Mouse (Mus musculus): Measurements from ENCODE around the gene Vars2. TPM values are rescaled to one million over a fixed set of nuclear protein-coding genes. Genes with fewer than 3 reads are reported as not detected.

Vars2 gene
- polyA plus RNA-seq (2012; rRNA removed): 6.9 and 8.3 TPM in 2 replicates

GRCm38 (mm10) chr17:35667334-35668065 is at the start of gene Vars2:
Gene Vars2, minus strand, starts transcription at chr17:35667592.

GRCm38 (mm10) chr17:35704621-35705464 is 37.5 kb upstream of the Vars2 start, which contains the start of gene Ddr1:
Gene Ddr1, minus strand, starts transcription at chr17:35704621.

GRCm38 (mm10) chr17:35673416-35674035 is 6.1 kb upstream of the Vars2 start, which contains the start of gene Gtf2h4:
Gene Gtf2h4, minus strand, starts transcription at chr17:35673739.

GRCm38 (mm10) chr17:35643609-35644236 is 23.7 kb downstream of the Vars2 start, which contains the start of gene Mucl3:
Gene Mucl3, minus strand, starts transcription at chr17:35643695.

GRCm38 (mm10) chr17:35626537-35626936 is 40.9 kb downstream of the Vars2 start, which contains the start of gene Gm9573:
Gene Gm9573, minus strand, starts transcription at chr17:35626637.

Other genes with a start within 250 kb of the Vars2 start
- 10.0 and 14.3 TPM in 2 replicates for gene H2-Q6, start 242.7 kb downstream of the Vars2 start, polyA plus RNA-seq (2012; rRNA removed)
- 10.8 and 12.6 TPM in 2 replicates for gene H2-Q7, start 228.4 kb downstream of the Vars2 start, polyA plus RNA-seq (2012; rRNA removed)
- 479 and 528 TPM in 2 replicates for gene H2-Q10, start 197.5 kb downstream of the Vars2 start, polyA plus RNA-seq (2012; rRNA removed)
- gene Pou5f1, start 161.6 kb downstream of the Vars2 start, polyA plus RNA-seq (2012; rRNA removed): not detected in 2 replicates
- gene Tcf19, start 150.8 kb downstream of the Vars2 start, polyA plus RNA-seq (2012; rRNA removed): 18.0 and 19.9 TPM in 2 replicates
- gene Cchcr1, start 150.5 kb downstream of the Vars2 start, polyA plus RNA-seq (2012; rRNA removed): 5.5 and 6.6 TPM in 2 replicates
- gene Psors1c2, start 134.4 kb downstream of the Vars2 start, polyA plus RNA-seq (2012; rRNA removed): 0.06 and 0.12 TPM in 2 replicates
- 0.01 TPM in 1 of 2 replicates, not detected in the other for gene Cdsn, start 115.5 kb downstream of the Vars2 start, polyA plus RNA-seq (2012; rRNA removed)
- not detected in 2 replicates for gene 2300002M23Rik, start 100.1 kb downstream of the Vars2 start, polyA plus RNA-seq (2012; rRNA removed)
- not detected in 2 replicates for gene Sfta2, start 66.0 kb downstream of the Vars2 start, polyA plus RNA-seq (2012; rRNA removed)
- gene Gm9573, start 41.0 kb downstream of the Vars2 start, polyA plus RNA-seq (2012; rRNA removed): not detected in 2 replicates
- 0.01 TPM in 2 replicates for gene Mucl3, start 23.9 kb downstream of the Vars2 start, polyA plus RNA-seq (2012; rRNA removed)
- 14.3 and 15.4 TPM in 2 replicates for gene Gtf2h4, start 6.1 kb upstream of the Vars2 start, polyA plus RNA-seq (2012; rRNA removed)
- gene Ddr1, start 37.0 kb upstream of the Vars2 start, polyA plus RNA-seq (2012; rRNA removed): 2.2 TPM in 2 replicates
- gene Ier3, start 154.1 kb upstream of the Vars2 start, polyA plus RNA-seq (2012; rRNA removed): 5.5 and 6.5 TPM in 2 replicates
- 31.0 and 40.2 TPM in 2 replicates for gene Flot1, start 155.6 kb upstream of the Vars2 start, polyA plus RNA-seq (2012; rRNA removed)
- gene Tubb5, start 170.7 kb upstream of the Vars2 start, polyA plus RNA-seq (2012; rRNA removed): 251 and 259 TPM in 2 replicates
- 4.3 and 4.5 TPM in 2 replicates for gene Mdc1, start 173.9 kb upstream of the Vars2 start, polyA plus RNA-seq (2012; rRNA removed)
- 10.7 and 11.1 TPM in 2 replicates for gene Nrm, start 193.7 kb upstream of the Vars2 start, polyA plus RNA-seq (2012; rRNA removed)
- gene Ppp1r18, start 198.0 kb upstream of the Vars2 start, polyA plus RNA-seq (2012; rRNA removed): 17.4 and 18.6 TPM in 2 replicates
- 36.4 and 41.5 TPM in 2 replicates for gene Dhx16, start 212.2 kb upstream of the Vars2 start, polyA plus RNA-seq (2012; rRNA removed)
- gene 2310061I04Rik, start 229.8 kb upstream of the Vars2 start, polyA plus RNA-seq (2012; rRNA removed): 11.1 and 12.8 TPM in 2 replicates
- 9.1 and 9.2 TPM in 2 replicates for gene Atat1, start 242.5 kb upstream of the Vars2 start, polyA plus RNA-seq (2012; rRNA removed)
- 47.1 and 48.3 TPM in 2 replicates for gene Mrps18b, start 248.8 kb upstream of the Vars2 start, polyA plus RNA-seq (2012; rRNA removed)
- 13.7 and 14.0 TPM in 2 replicates for gene Ppp1r10, start 248.8 kb upstream of the Vars2 start, polyA plus RNA-seq (2012; rRNA removed)

All from liver, embryonic 18 days (tissue).